Mouse (Mus musculus) ES-E14 (cell line): Measurements from ENCODE around the gene Gm14443. TPM values are rescaled to one million over a fixed set of nuclear protein-coding genes. Genes with fewer than 3 reads are reported as not detected.
"Not testable (repeated sequence)": the region's sequence is repeated elsewhere in the genome, so short reads cannot be mapped to it uniquely, and the experiment has no call there.

ENCODE experiments used
- DNase-seq: peaks from one replicate; pipeline ENCODE4 v3.0.0-alpha.2; 2013; ENCODE audit warnings: low read depth, low spot score
- H3K27ac ChIP-seq: 2 replicates; pipeline ENCODE4 v1.5.1; 2012; ENCODE audit warnings: low read depth, mild to moderate bottlenecking, low read length, moderate library complexity, mixed read lengths; ENCODE audit not compliant: poor library complexity, insufficient read depth, severe bottlenecking
- H3K36me3 ChIP-seq: 2 replicates; pipeline ENCODE4 v1.6.1; 2012; ENCODE audit warnings: mild to moderate bottlenecking, low read length, moderate library complexity, mixed read lengths; ENCODE audit not compliant: control insufficient read depth, poor library complexity, insufficient read depth, severe bottlenecking
- H3K4me1 ChIP-seq, 2 experiments: fragments of 150-350 bp in 1 of 2; sonication (generic) in 1 of 2; 2 replicates each; pipeline ENCODE4 v1.6.1; 2012; ENCODE audit warnings: low read length in 2 of 2, mild to moderate bottlenecking in 1 of 2, mixed read lengths in 1 of 2; ENCODE audit not compliant: control insufficient read depth in 2 of 2, insufficient read depth in 2 of 2, poor library complexity in 1 of 2
- H3K4me3 ChIP-seq, 2 experiments: fragments of 150-350 bp in 1 of 2; sonication (generic) in 1 of 2; 2 replicates each; pipeline ENCODE4 v1.5.1; 2012; ENCODE audit warnings: low read length in 2 of 2, low read depth in 1 of 2, mild to moderate bottlenecking in 1 of 2, mixed read lengths in 1 of 2; ENCODE audit not compliant: insufficient read depth in 1 of 2, poor library complexity in 1 of 2, severe bottlenecking in 1 of 2
- H3K9ac ChIP-seq: 2 replicates; pipeline ENCODE4 v1.6.1; 2012; ENCODE audit warnings: low read depth, mild to moderate bottlenecking, low read length, mixed read lengths; ENCODE audit not compliant: poor library complexity, insufficient read depth, severe bottlenecking
- H3K9me3 ChIP-seq: fragments of 150-350 bp; sonication (generic); 2 replicates; pipeline ENCODE4 v1.6.1; 2012; ENCODE audit warnings: low read depth, mild to moderate bottlenecking, low read length; ENCODE audit not compliant: control insufficient read depth, insufficient read depth
- CHD2 ChIP-seq: IDR thresholded peaks from 2 replicates; pipeline ENCODE4 v1.6.1; 2014; ENCODE audit warnings: mild to moderate bottlenecking, low read depth, low read length, inconsistent platforms
- HCFC1 ChIP-seq: IDR thresholded peaks from 2 replicates; pipeline ENCODE4 v1.6.1; 2012; ENCODE audit warnings: low read length, inconsistent platforms, borderline replicate concordance; ENCODE audit not compliant: insufficient read depth
- MAFK ChIP-seq: IDR thresholded peaks from 2 replicates; pipeline ENCODE4 v1.6.1; 2014; ENCODE audit warnings: mild to moderate bottlenecking, low read depth, low read length, inconsistent platforms; ENCODE audit not compliant: insufficient read depth
- ZC3H11A ChIP-seq: IDR thresholded peaks from 2 replicates; pipeline ENCODE4 v1.6.1; 2012; ENCODE audit warnings: low read depth, mild to moderate bottlenecking, inconsistent platforms, low read length, borderline replicate concordance
- ZNF384 ChIP-seq: IDR thresholded peaks from 2 replicates; pipeline ENCODE4 v1.6.1; 2012; ENCODE audit warnings: low read depth, low read length, inconsistent platforms
- in situ Hi-C, 2 experiments: fragments of 600-800 bp; cut with MboI; formaldehyde crosslinking; loops; one replicate each; pipeline ENCODE4 v1.15.1; 2025; ENCODE audit warnings: low sequenced_read_pairs in 2 of 2, inconsistent platforms in 1 of 2; ENCODE audit not compliant: unreplicated experiment in 2 of 2
- total RNA-seq: library from RNA; depleted of rRNA; stranded (reverse); fragments of 300-350 nt; gene quantifications from 2 replicates; pipeline ENCODE4 v1.2.3, GENCODE M21; 2012; rRNA removed

Gene Gm14443
- total RNA-seq, 1 experiment = 15.0 TPM

GRCm38 (mm10) chr2:175156696-175157095 is 19.0 kb downstream of the Gm14443 start:
- in situ Hi-C loops = no loop called here
- peaks cover 11% of the 10 kb centered on the region for H3K9me3 ChIP-seq
- H3K36me3 ChIP-seq = no peaks in the 10 kb centered on the region; the same call in 1 of the 2 replicates
- DNase-seq = no peak
- H3K9ac ChIP-seq = no peak overlapping the region
- TF ChIP-seq ZNF384 (no peak), ZC3H11A (no peak), HCFC1 (no peak), MAFK (0 out of 2 replicates have a peak, but pooled peaks have one; percentile 30), CHD2 (no peak)
- H3K4me1 ChIP-seq = no peaks in the 10 kb centered on the region
- H3K27ac ChIP-seq = no peak overlapping the region
- H3K4me3 ChIP-seq = no peak overlapping the region

GRCm38 (mm10) chr2:175141993-175142295 is 33.7 kb downstream of the Gm14443 start, which contains the start of gene Gm14399:
Gene Gm14399 (minus strand): TSS chr2:175142012.
- H3K9me3 ChIP-seq, in situ Hi-C loops, DNase-seq, H3K36me3 ChIP-seq, H3K27ac ChIP-seq, H3K4me1 ChIP-seq: not testable (repeated sequence)
- Histone ChIP-seq H3K4me3 (peak within 1 kb of the TSS; percentile 63 to 77), H3K9ac (peak within 1 kb of the TSS; percentile 33)

- H3K9me3 ChIP-seq, in situ Hi-C loops, H3K36me3 ChIP-seq, H3K27ac ChIP-seq, H3K4me1 ChIP-seq, DNase-seq: not testable (repeated sequence)
- peak overlapping the region; percentile 63 to 77 for H3K4me3 ChIP-seq
- H3K9ac ChIP-seq = peak overlapping the region; percentile 33
Measured at GRCm38 (mm10) chr2:175141118-175141992, 34.3 kb downstream of the Gm14443 start.

GRCm38 (mm10) chr2:175140624-175141023 is 35.0 kb downstream of the Gm14443 start:
- H3K9ac ChIP-seq, H3K4me3 ChIP-seq, in situ Hi-C loops, H3K36me3 ChIP-seq, H3K9me3 ChIP-seq, H3K27ac ChIP-seq, DNase-seq, H3K4me1 ChIP-seq: not testable (repeated sequence)

Other genes with a start within 250 kb of the Gm14443 start
- gene Gm14444, start 165.6 kb downstream of the Gm14443 start, total RNA-seq = 39.2 and 43.3 TPM in 2 replicates
- 16.6 and 17.0 TPM in 2 replicates for gene Gm14393, start 108.1 kb downstream of the Gm14443 start, total RNA-seq
- 30.3 and 41.0 TPM in 2 replicates for gene Gm14399, start 33.9 kb downstream of the Gm14443 start, total RNA-seq
- 27.4 and 34.1 TPM in 2 replicates for gene Gm14391, start 31.0 kb upstream of the Gm14443 start, total RNA-seq
- gene Gm14440, start 99.3 kb upstream of the Gm14443 start, total RNA-seq = 0.69 and 2.3 TPM in 2 replicates
- 55.0 and 62.2 TPM in 2 replicates for gene Gm4631, start 162.3 kb upstream of the Gm14443 start, total RNA-seq
- gene Zfp968, start 196.6 kb upstream of the Gm14443 start, total RNA-seq = 7.0 and 9.2 TPM in 2 replicates